Mouse (Mus musculus): ENCODE data around the gene Nfatc3.

DNA sequence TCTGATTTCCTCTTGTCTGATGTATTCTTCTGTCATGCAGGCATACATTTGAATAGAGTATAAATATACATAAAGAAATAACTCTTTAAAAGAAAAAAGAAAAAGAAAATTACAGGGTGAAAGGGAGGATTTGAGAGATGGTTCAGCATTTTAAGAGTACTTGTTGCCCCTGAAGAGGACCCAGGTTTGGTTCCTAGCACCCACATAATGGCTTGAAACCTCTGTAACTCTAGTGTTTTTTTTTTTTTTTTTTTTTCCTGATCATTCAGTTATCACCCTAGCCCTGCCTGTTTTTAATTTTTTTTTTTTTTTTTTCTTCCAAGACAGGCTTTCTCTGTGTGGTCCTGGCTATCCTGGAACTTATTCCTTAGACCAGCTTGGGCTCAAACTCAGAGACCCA, 13.5 kb downstream of the Nfatc3 start:
- TF ChIP-seq POLR2A (IDR thresholded peaks at IDR 0.05; ENCODE audit: low read depth, low read length) (no peak), CTCF (IDR thresholded peaks at IDR 0.05; ENCODE audit: borderline replicate concordance, insufficient read depth, low read length) (no peak)

Data from embryonic fibroblast, embryonic 13.5 days (primary cell).